ENCODE assay signal across 13 mouse cellular contexts in genomic region chr9:121430379-121430778, GRCm38 (mm10).
DNase-seq lines count a peak whose midpoint lies in the region; ATAC-seq and TF ChIP-seq lines count a peak whose summit lies in the region.
"Had no signal": no experiment of that assay in that cellular context is flagged by ENCODE, and none has a peak within 500 bp of the region (broad histone marks: within the 10 kb centered on the region; RNA-seq: fewer than 3 reads in every experiment).

No protein-coding gene starts in this region.

- no peak overlapping the region for H3K4me2 ChIP-seq in hindbrain, embryonic 13.5 days
- H3K4me2 ChIP-seq in hindbrain, embryonic 16.5 days (ENCODE audit: low read length), result no peak overlapping the region
- H3K4me2 ChIP-seq in liver, embryonic 15.5 days, result no peak overlapping the region
- H3K4me2 ChIP-seq in liver, embryonic 11.5 days, result no peak overlapping the region
- no peak overlapping the region for H3K4me2 ChIP-seq in limb, embryonic 14.5 days (replicated peaks; ENCODE audit: low read depth, low read length, severe bottlenecking)
- H3K4me2 ChIP-seq: lung, embryonic 15.5 days; midbrain, embryonic 11.5 days; neural tube, embryonic 15.5 days had no signal

- peaks cover 66% of the 10 kb centered on the region for H3K4me1 ChIP-seq in cerebellum, adult 2 months (ENCODE audit: control insufficient read depth, insufficient read depth, low read length)
- peaks cover 30% of the 10 kb centered on the region for H3K4me1 ChIP-seq in hindbrain, embryonic 13.5 days (replicated peaks)
- peaks cover 12% of the 10 kb centered on the region for H3K4me1 ChIP-seq in hindbrain, embryonic 16.5 days (ENCODE audit: control insufficient read depth, insufficient read depth, low read depth, low read length)
- H3K4me1 ChIP-seq in liver, embryonic 15.5 days (replicated peaks), result peaks cover 55% of the 10 kb centered on the region
- H3K4me1 ChIP-seq in liver, embryonic 11.5 days (replicated peaks; ENCODE audit: control insufficient read depth, insufficient read depth, low read length), result peaks cover 27% of the 10 kb centered on the region
- peaks cover 11% of the 10 kb centered on the region; the same call in 1 of the 2 replicates for H3K4me1 ChIP-seq in limb, embryonic 14.5 days (ENCODE audit: control insufficient read depth, insufficient read depth, low read length)

- H3K27me3 ChIP-seq in cerebellum, adult 2 months (ENCODE audit: control insufficient read depth, insufficient read depth, low read length), result no peaks in the 10 kb centered on the region
- no peaks in the 10 kb centered on the region for H3K27me3 ChIP-seq in hindbrain, embryonic 13.5 days
- no peaks in the 10 kb centered on the region for H3K27me3 ChIP-seq in hindbrain, embryonic 16.5 days (replicated peaks; ENCODE audit: control insufficient read depth, insufficient read depth, low read length)
- H3K27me3 ChIP-seq in liver, embryonic 15.5 days, result no peaks in the 10 kb centered on the region
- H3K27me3 ChIP-seq in liver, embryonic 11.5 days (replicated peaks; ENCODE audit: control insufficient read depth, insufficient read depth, low read length), result no peaks in the 10 kb centered on the region
- no peaks in the 10 kb centered on the region for H3K27me3 ChIP-seq in limb, embryonic 14.5 days (ENCODE audit: control insufficient read depth, insufficient read depth, low read length)
- H3K27me3 ChIP-seq: lung, embryonic 15.5 days; neural tube, embryonic 15.5 days had no signal

- no peak for TF ChIP-seq POLR2A in cerebellum, adult 2 months (IDR thresholded peaks at IDR 0.05; ENCODE audit: borderline replicate concordance, insufficient read depth, low read length)
- TF ChIP-seq POLR2A in limb, embryonic 14.5 days (IDR thresholded peaks at IDR 0.05; ENCODE audit: borderline replicate concordance, extremely low read depth, insufficient read depth, insufficient read length), result no peak

- no peak for DNase-seq in cerebellum, adult 2 months
- DNase-seq in cerebellum, adult 9-10 months, result no peak
- DNase-seq in liver, embryonic 11.5 days (ENCODE audit: low spot score), result no peak
- DNase-seq in limb, embryonic 14.5 days (ENCODE audit: low spot score), result peak; percentile 53
- no peak for DNase-seq in spleen, adult 18-20 months

- WGBS in cerebellum, adult 2 months, result 8% methylated on average over 6 of the region's 6 CpGs
- WGBS in hindbrain, embryonic 13.5 days, result 79% methylated on average over 6 of the region's 6 CpGs
- 68% methylated on average over 6 of the region's 6 CpGs for WGBS in hindbrain, embryonic 16.5 days
- WGBS in liver, embryonic 15.5 days (ENCODE audit: insufficient replicate concordance), result 71% methylated on average over 6 of the region's 6 CpGs
- WGBS in liver, embryonic 11.5 days, result 60% methylated on average over 6 of the region's 6 CpGs
- 23% methylated on average over 6 of the region's 6 CpGs for WGBS in limb, embryonic 14.5 days

- TF ChIP-seq CTCF in cerebellum, adult 2 months (IDR thresholded peaks at IDR 0.05; ENCODE audit: borderline replicate concordance, insufficient read depth, low read depth, low read length), result no peak

- peak overlapping the region; percentile 18; the same call in 1 of the 2 replicates for H3K27ac ChIP-seq in cerebellum, adult 2 months (ENCODE audit: insufficient read depth, low read length)
- peak overlapping the region; percentile 48 for H3K27ac ChIP-seq in hindbrain, embryonic 13.5 days
- no peak overlapping the region for H3K27ac ChIP-seq in hindbrain, embryonic 16.5 days (ENCODE audit: low read depth, low read length)
- H3K27ac ChIP-seq in liver, embryonic 15.5 days (replicated peaks), result 0 out of 2 replicates have a peak overlapping the region, but pooled peaks have one; percentile 11
- no peak overlapping the region; the same call in 1 of the 2 replicates for H3K27ac ChIP-seq in liver, embryonic 11.5 days (ENCODE audit: low read depth, low read length)
- H3K27ac ChIP-seq in limb, embryonic 14.5 days (replicated peaks; ENCODE audit: low read depth, low read length), result peak overlapping the region; percentile 70
- H3K27ac ChIP-seq: lung, embryonic 15.5 days; neural tube, embryonic 15.5 days had no signal

- H3K9me3 ChIP-seq in hindbrain, embryonic 13.5 days, result no peaks in the 10 kb centered on the region
- H3K9me3 ChIP-seq in hindbrain, embryonic 16.5 days (ENCODE audit: control insufficient read depth, low read length), result no peaks in the 10 kb centered on the region
- H3K9me3 ChIP-seq in liver, embryonic 15.5 days (replicated peaks), result no peaks in the 10 kb centered on the region
- no peaks in the 10 kb centered on the region for H3K9me3 ChIP-seq in liver, embryonic 11.5 days (ENCODE audit: control insufficient read depth, low read length)
- no peaks in the 10 kb centered on the region for H3K9me3 ChIP-seq in limb, embryonic 14.5 days (ENCODE audit: control insufficient read depth, low read length)
- H3K9me3 ChIP-seq: lung, embryonic 15.5 days; neural tube, embryonic 15.5 days had no signal

- H3K36me3 ChIP-seq in hindbrain, embryonic 13.5 days, result peaks cover 20% of the 10 kb centered on the region; the same call in 1 of the 2 replicates
- no peaks in the 10 kb centered on the region for H3K36me3 ChIP-seq in hindbrain, embryonic 16.5 days (ENCODE audit: control insufficient read depth, insufficient read depth, low read length)
- H3K36me3 ChIP-seq in liver, embryonic 15.5 days (replicated peaks), result no peaks in the 10 kb centered on the region
- H3K36me3 ChIP-seq in liver, embryonic 11.5 days (ENCODE audit: control insufficient read depth, insufficient read depth, low read length), result no peaks in the 10 kb centered on the region
- H3K36me3 ChIP-seq in limb, embryonic 14.5 days (ENCODE audit: control insufficient read depth, insufficient read depth, low read length), result no peaks in the 10 kb centered on the region

- H3K9ac ChIP-seq in hindbrain, embryonic 13.5 days, result no peak overlapping the region
- H3K9ac ChIP-seq in hindbrain, embryonic 16.5 days (ENCODE audit: low read depth, low read length), result no peak overlapping the region
- H3K9ac ChIP-seq in liver, embryonic 15.5 days, result no peak overlapping the region
- no peak overlapping the region for H3K9ac ChIP-seq in liver, embryonic 11.5 days (ENCODE audit: low read depth, low read length)
- H3K9ac ChIP-seq in limb, embryonic 14.5 days (ENCODE audit: low read depth, low read length, severe bottlenecking), result no peak overlapping the region
- H3K9ac ChIP-seq: lung, embryonic 15.5 days; neural tube, embryonic 15.5 days had no signal

- no peak for ATAC-seq in hindbrain, embryonic 13.5 days (ENCODE audit: low FRiP score)
- ATAC-seq in hindbrain, embryonic 16.5 days, result no peak
- no peak for ATAC-seq in liver, embryonic 15.5 days (ENCODE audit: insufficient read depth)
- ATAC-seq in liver, embryonic 11.5 days (replicated peaks; ENCODE audit: low FRiP score), result no peak
- peak; percentile 70 for ATAC-seq in limb, embryonic 14.5 days (ENCODE audit: low FRiP score, low read depth)
- ATAC-seq: inflammation-experienced regulatory T-cells, adult 6 months had no signal

- H3K4me3 ChIP-seq in cerebellum, adult 2 months (replicated peaks; ENCODE audit: insufficient read depth, low read depth, low read length), result no peak overlapping the region
- no peak overlapping the region for H3K4me3 ChIP-seq in hindbrain, embryonic 13.5 days
- H3K4me3 ChIP-seq in hindbrain, embryonic 16.5 days (ENCODE audit: low read length), result no peak overlapping the region
- no peak overlapping the region for H3K4me3 ChIP-seq in liver, embryonic 15.5 days (replicated peaks)
- no peak overlapping the region for H3K4me3 ChIP-seq in liver, embryonic 11.5 days (ENCODE audit: low read depth, low read length)
- no peak overlapping the region for H3K4me3 ChIP-seq in limb, embryonic 14.5 days (replicated peaks; ENCODE audit: low read length)
- H3K4me3 ChIP-seq: erythroblast, embryonic 14.5 days; lung, embryonic 15.5 days; neural tube, embryonic 15.5 days had no signal

Comparison
In these comparisons a context has a peak if more than half of its experiments do, and no peak if none do; other contexts are left out.
1. H3K27ac ChIP-seq: peak in cerebellum, adult 2 months (single experiment), hindbrain, embryonic 13.5 days (single experiment), liver, embryonic 15.5 days (single experiment) and limb, embryonic 14.5 days (single experiment); none in hindbrain, embryonic 16.5 days (single experiment) and liver, embryonic 11.5 days (single experiment).